Mouse (Mus musculus): Measurements from ENCODE around the gene Brox. TPM values are rescaled to one million over a fixed set of nuclear protein-coding genes. Genes with fewer than 3 reads are reported as not detected.
"Not testable (repeated sequence)": the region's sequence is repeated elsewhere in the genome, so short reads cannot be mapped to it uniquely, and the experiment has no call there.

The Brox gene
- total RNA-seq (2018; cell fraction: chromatin; rRNA removed): 100 to 1,000 TPM in 24 of 26 experiments, 10 to 100 TPM in 2; 74.1 to 249 (median 172) TPM
- total RNA-seq (2018; cell fraction: cytosol; rRNA removed): 100 to 1,000 TPM in 11 of 26 experiments, 10 to 100 TPM in 15; 86.1 to 111 (median 98.9) TPM
- 100 to 1,000 TPM in 20 of 26 experiments, 10 to 100 TPM in 6; 82.1 to 233 (median 130) TPM for total RNA-seq (2018; cell fraction: nucleus; rRNA removed)
- 76.6 to 106 TPM (median 92.2 TPM) in 3 replicates for polyA plus RNA-seq (2018)

DNA sequence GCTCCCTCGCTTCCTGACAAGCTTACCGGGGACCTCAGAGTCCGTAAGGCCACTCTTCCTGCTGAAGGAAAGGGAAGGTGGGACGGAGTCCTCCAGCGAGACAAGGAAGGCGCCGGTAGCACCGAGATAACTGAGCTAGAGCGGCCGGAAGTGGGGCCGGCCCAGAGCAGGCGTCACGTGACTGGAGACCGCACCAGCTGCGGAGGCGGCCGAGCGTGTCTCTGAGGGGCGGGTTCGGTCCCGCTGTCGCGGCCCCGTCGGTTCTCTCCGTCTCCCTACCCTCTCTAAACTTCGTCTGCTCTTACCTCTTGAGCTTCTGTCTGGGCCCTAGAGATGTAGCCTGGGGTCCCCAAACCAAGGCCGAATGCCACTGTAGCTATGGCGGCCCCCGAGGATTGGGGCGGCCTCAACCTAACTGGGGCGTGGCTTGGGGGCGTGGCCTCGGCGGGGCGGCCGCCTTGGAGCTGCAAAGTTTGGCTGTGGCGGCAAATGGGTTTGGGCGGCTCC lies at the start of gene Brox:
Brox (minus strand) TSS at position 393 of the 507 bp plus-strand sequence.
- WGBS (ENCODE audit: missing documents): 0% methylated on average over 28 of the region's 39 CpGs

DNA sequence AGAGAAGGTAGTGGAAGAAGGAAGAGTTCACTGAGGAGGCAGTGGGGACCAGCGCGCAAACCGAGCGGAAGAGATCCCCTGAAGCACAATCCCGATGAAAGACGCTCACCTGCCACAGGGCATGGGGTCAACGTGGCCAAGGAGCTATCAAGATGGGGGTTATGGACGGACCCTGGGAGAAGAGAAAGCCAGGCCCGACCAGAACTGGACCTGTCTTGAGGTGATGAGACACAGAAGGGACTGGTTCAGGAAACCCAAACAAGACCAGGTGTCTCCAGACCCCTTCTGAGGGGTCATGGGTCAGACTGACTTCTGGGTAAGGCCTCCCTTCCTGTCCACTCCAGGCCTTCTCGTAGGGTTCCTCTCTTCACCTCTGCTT lies 48.7 kb upstream of the Brox start:
- Histone ChIP-seq H3K79me2 (ENCODE audit: inconsistent target) (peaks cover 41% of the 10 kb centered on the region), H3K27ac (peak overlapping the region; percentile 60), H3K36me3 (ENCODE audit: inconsistent target) (peaks cover 21% of the 10 kb centered on the region), H3K4me3 (ENCODE audit: inconsistent target) (peak overlapping the region; percentile 92)
- 9% methylated on average over 10 of the region's 10 CpGs for WGBS (ENCODE audit: missing documents)

More for the DNA sequence above, at the start of gene Brox:
- Histone ChIP-seq H3K4me3 (ENCODE audit: inconsistent target) (peak within 1 kb of the TSS; percentile 52), H3K27ac (peak within 1 kb of the TSS; percentile 66), H3K36me3 (ENCODE audit: inconsistent target) (peaks cover 17% of the 10 kb centered on the region; the same call in 1 of the 2 replicates), H3K79me2 (ENCODE audit: inconsistent target) (peaks cover 79% of the 10 kb centered on the region)

DNA sequence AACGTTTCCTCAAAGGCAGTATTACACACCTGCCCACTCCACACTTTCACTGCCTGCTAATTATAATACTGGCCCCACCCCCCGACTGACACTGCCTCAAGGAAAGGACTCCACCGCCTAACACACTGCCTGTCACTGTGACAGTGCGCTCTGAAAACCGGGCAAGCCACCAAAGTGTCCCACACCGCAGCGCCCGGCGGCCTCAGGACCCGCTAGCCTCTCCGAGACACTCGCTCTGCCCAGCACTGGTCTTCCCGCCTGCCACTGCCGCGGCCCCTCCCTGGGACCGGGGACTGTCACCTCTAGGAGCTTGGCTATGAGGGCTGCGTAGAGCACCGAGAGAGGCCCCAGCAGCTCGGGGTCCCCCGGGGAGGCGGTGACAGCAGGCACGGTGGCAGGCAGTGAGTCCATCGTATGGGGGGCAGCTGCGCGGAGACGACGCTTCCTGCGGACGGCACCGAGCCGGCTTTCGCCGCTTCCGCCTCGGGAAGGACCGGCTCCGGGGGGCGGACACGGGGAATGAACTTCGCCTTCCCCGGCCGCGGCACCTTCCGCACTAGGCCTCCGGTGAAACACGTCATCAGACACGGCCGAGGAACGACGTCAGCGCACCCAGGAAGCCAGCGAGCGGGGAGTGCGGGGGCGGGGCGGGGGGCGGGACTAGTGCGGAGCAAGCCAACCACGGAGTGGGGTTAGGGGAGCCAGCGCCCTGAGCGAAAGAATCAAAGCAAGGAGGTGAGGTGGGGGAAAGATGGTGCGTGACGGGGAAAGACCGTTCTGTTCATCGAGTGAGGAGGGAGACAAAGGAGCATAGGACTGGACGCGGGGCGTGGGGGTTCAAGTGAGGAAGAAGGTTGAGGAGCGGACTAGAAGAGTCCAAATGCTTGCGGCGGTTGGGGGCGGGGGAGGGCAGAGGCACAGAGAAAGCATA lies 48.1 kb upstream of the Brox start:
- under 1% methylated on average over 72 of the region's 72 CpGs for WGBS (ENCODE audit: missing documents)
- H3K4me3 ChIP-seq (ENCODE audit: inconsistent target): peak overlapping the region; percentile 92
- peaks cover 19% of the 10 kb centered on the region for H3K36me3 ChIP-seq (ENCODE audit: inconsistent target)
- H3K79me2 ChIP-seq (ENCODE audit: inconsistent target): peaks cover 41% of the 10 kb centered on the region
- H3K27ac ChIP-seq: peak overlapping the region; percentile 60

DNA sequence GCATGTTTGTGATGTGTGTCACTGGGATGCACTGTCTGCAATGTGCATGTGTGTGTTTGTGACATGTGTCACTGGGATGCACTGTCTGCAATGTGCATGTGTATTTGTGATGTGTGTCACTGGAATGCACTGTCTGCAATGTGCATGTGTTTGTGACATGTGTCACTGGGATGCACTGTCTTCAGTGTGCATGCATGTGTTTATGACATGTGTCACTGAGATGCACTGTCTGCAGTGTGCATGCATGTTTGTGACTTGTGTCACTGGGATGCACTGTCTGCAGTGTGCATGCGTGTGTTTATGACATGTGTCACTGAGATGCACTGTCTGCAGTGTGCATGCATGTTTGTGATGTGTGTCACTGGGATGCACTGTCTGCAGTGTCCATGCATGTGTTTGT lies 45.8 kb upstream of the Brox start:
- Histone ChIP-seq H3K36me3 (ENCODE audit: inconsistent target) (peaks cover 35% of the 10 kb centered on the region), H3K79me2 (ENCODE audit: inconsistent target) (peaks cover 41% of the 10 kb centered on the region)
- WGBS (ENCODE audit: missing documents): 100% methylated on average over 1 of the region's 1 CpGs
- not testable (repeated sequence) for H3K4me3 ChIP-seq (ENCODE audit: inconsistent target); H3K27ac ChIP-seq

DNA sequence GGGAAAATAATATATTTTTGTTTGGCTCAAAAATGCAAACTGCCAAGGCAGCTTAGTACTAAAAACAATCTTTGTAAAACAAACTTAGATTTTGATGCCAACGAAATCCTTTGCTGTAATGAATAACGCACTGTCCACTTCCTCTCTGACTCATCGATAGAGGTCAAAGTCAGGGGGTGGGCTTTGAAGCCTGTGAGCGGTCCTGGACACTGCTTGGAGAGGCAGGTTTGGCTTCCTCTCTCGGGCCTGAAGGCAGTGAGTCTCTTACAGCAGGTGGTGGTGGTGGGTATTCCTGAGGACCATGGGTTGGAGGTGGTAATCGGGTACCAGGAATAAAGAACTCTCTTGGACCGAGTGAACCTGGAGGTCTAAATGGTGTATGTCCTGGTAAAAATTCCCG lies 30.1 kb upstream of the Brox start:
- WGBS (ENCODE audit: missing documents): 64% methylated on average over 8 of the region's 8 CpGs
- peaks cover 82% of the 10 kb centered on the region for H3K36me3 ChIP-seq (ENCODE audit: inconsistent target)
- H3K79me2 ChIP-seq (ENCODE audit: inconsistent target): no peaks in the 10 kb centered on the region
- H3K27ac ChIP-seq: no peak overlapping the region
- H3K4me3 ChIP-seq (ENCODE audit: inconsistent target): no peak overlapping the region

DNA sequence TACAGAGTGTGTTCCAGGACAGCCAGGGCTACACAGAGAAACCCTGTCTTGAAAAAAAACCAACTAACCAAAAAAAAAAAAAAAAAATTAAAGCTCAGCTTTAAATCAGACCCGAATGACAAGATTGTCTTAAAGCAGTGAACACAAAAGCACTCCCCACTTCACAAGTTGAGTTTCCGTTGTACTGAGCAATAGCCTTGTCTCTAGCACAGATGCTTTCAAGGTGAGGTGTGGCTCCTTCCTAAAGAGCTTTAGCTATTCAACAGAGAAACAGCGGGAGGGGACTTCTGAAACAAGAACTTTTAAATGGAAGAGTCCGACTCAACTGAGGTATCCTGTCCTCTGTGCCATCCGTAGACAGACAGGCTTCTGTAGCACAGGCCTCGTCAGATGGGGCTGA lies 27.4 kb upstream of the Brox start:
- WGBS (ENCODE audit: missing documents): 94% methylated on average over 6 of the region's 6 CpGs
- Histone ChIP-seq H3K79me2 (ENCODE audit: inconsistent target) (no peaks in the 10 kb centered on the region), H3K27ac (no peak overlapping the region), H3K36me3 (ENCODE audit: inconsistent target) (peaks cover 58% of the 10 kb centered on the region), H3K4me3 (ENCODE audit: inconsistent target) (no peak overlapping the region)

DNA sequence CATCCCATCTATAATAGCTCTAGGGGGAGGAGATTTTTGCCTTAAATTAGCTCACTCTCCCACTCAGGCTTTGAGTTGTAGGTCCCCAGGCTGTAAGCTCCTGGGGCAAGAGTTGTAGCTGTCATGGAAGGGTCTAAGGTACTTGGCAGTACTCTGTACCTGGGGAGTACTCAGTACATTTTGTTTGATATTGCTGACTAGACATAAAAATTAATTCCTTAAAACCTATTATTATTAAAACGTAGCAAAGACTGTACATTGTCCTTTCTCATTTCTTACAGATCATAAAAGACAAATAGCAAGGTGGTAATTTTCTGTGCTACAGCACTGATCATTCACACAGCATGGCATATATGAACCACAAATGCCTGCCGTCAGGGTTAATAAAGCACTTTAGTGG lies 26.9 kb upstream of the Brox start:
- 96% methylated on average over 2 of the region's 2 CpGs for WGBS (ENCODE audit: missing documents)
- Histone ChIP-seq H3K27ac (no peak overlapping the region), H3K79me2 (ENCODE audit: inconsistent target) (no peaks in the 10 kb centered on the region), H3K4me3 (ENCODE audit: inconsistent target) (no peak overlapping the region), H3K36me3 (ENCODE audit: inconsistent target) (peaks cover 53% of the 10 kb centered on the region)

DNA sequence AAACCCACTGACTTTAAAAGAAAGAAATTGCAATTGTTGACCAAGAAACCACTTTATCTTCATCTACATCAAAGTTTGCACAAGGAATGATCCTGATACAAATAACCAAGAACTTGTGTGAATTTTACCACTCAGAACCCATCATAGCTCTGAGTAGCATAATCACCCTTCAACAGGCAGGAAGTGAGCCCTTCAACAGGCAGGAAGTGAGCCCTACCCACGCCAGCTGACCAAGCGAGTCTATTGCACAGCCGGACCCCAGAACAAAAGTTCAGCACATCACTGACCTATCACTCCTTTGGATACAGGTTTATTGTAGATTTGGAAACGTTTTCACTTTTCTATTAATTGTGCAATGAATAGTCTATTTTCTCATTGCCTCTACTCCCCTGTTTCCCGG lies 25.4 kb upstream of the Brox start:
- H3K79me2 ChIP-seq (ENCODE audit: inconsistent target): not testable (repeated sequence)
- H3K36me3 ChIP-seq (ENCODE audit: inconsistent target): peaks cover 40% of the 10 kb centered on the region
- 57% methylated on average over 2 of the region's 5 CpGs for WGBS (ENCODE audit: missing documents)

DNA sequence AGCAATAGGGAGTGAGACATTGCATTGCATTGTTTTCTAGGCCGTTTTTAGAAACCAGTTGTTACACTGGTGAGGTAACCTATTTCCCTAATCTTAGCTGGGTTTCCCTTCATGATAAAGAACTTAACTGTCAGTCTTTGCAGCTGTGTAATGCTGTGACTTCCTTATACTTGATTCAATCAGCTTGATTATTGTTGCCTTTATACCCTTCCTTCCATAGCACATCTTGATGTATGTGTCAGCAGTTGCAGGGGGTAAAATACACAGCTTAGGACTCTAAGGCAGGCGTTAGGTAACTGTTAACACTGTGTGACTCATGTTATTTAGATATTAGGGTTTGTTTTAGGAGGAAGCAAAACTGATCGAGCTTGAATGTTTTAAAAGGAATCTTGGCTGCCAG lies 23.6 kb upstream of the Brox start:
- no peak overlapping the region for H3K4me3 ChIP-seq (ENCODE audit: inconsistent target)
- H3K36me3 ChIP-seq (ENCODE audit: inconsistent target): peaks cover 40% of the 10 kb centered on the region
- WGBS (ENCODE audit: missing documents): 3% methylated on average over 3 of the region's 3 CpGs
- peak overlapping the region; percentile 69 for H3K27ac ChIP-seq
- no peaks in the 10 kb centered on the region for H3K79me2 ChIP-seq (ENCODE audit: inconsistent target)

More for the DNA sequence above, 25.4 kb upstream of the Brox start:
- H3K4me3 ChIP-seq (ENCODE audit: inconsistent target); H3K27ac ChIP-seq: not testable (repeated sequence)

DNA sequence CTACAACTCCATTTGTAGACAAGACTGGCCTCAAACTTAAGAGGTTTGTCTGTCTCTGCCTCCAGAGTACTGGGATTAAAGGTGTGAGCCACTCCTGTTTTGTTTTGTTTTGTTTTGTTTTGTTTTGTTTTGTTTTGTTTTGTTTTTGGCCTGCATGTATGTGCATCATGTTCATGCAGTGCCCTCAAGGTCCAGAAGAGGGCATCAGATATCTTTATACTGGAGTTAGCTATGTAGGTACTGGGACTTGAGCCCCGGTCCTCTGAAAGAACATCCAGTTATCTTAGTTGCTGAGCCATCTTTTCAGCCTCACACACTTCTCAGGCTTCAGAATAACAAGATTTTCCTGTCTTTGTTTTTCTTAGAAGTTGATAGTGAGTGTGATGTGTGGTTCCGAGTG lies 18.7 kb upstream of the Brox start:
- Histone ChIP-seq H3K27ac (no peak overlapping the region), H3K4me3 (ENCODE audit: inconsistent target) (no peak overlapping the region), H3K36me3 (ENCODE audit: inconsistent target) (peaks cover 64% of the 10 kb centered on the region), H3K79me2 (ENCODE audit: inconsistent target) (peaks cover 8% of the 10 kb centered on the region; the same call in 1 of the 2 replicates)
- 83% methylated on average over 2 of the region's 2 CpGs for WGBS (ENCODE audit: missing documents)

DNA sequence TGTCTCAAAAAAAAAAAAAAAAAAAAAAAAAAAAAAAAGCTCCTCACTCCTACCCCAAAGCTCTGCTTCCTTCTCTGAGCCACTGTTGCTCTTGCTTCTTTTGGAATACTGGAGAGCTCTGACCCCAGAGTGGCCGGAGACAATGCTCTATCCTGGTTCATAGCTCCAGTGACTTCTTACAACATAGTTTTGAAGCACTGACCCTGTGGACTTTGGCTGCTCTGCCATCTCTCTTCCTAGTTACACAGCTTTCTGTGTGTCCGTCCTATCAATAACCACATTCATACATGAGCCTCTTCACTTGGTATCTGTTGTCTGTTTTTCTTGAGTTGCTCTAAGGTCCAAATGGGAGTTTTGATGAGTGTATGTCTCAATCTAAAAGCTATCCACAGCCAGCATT lies 15.0 kb upstream of the Brox start:
- H3K79me2 ChIP-seq (ENCODE audit: inconsistent target): peaks cover 25% of the 10 kb centered on the region; the same call in 1 of the 2 replicates
- no peak overlapping the region for H3K4me3 ChIP-seq (ENCODE audit: inconsistent target)
- 100% methylated on average over 1 of the region's 2 CpGs for WGBS (ENCODE audit: missing documents)
- peaks cover 81% of the 10 kb centered on the region for H3K36me3 ChIP-seq (ENCODE audit: inconsistent target)
- H3K27ac ChIP-seq: no peak overlapping the region

DNA sequence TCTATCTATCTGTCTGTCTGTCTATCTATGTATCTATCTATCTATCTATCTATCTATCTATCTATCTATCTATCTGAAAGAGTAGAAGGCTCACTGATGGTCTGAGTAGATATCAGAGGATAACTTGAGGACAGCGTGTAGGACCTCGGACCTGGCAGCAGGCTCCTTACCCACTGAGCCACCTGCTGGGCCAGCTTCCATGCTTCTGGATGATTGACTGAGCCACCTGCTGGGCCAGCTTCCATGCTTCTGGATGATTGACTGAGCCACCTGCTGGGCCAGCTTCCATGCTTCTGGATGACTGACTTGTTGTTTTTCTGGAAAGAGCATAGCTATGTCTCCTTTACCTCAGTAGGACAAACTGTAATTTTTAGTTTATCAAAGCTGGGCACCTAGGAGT lies 12.5 kb upstream of the Brox start:
- H3K4me3 ChIP-seq (ENCODE audit: inconsistent target); H3K27ac ChIP-seq: not testable (repeated sequence)
- 89% methylated on average over 2 of the region's 2 CpGs for WGBS (ENCODE audit: missing documents)
- Histone ChIP-seq H3K36me3 (ENCODE audit: inconsistent target) (peaks cover 79% of the 10 kb centered on the region), H3K79me2 (ENCODE audit: inconsistent target) (peaks cover 39% of the 10 kb centered on the region)

DNA sequence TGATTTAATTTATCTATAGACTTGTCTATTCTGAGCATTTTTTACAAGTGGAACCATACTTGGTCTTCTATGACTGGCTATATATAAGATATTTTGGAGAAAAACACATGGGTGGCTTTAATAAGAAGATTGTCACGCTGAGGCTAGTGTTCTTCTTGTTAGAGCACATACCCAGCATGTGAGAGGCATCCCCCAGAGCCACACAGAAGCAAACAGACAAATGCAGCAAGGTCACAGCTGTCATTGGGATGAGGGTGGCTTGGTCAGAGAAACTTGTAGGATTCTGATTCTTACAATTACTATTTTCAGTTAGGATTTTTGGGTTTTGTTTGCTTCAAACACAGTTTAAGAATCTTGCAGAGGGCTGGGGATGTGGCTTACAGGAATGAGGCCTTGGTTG lies 11.4 kb upstream of the Brox start:
- H3K79me2 ChIP-seq (ENCODE audit: inconsistent target): peaks cover 50% of the 10 kb centered on the region
- peaks cover 72% of the 10 kb centered on the region for H3K36me3 ChIP-seq (ENCODE audit: inconsistent target)
- 95% methylated on average over 1 of the region's 1 CpGs for WGBS (ENCODE audit: missing documents)
- no peak overlapping the region for H3K4me3 ChIP-seq (ENCODE audit: inconsistent target)
- H3K27ac ChIP-seq: no peak overlapping the region

DNA sequence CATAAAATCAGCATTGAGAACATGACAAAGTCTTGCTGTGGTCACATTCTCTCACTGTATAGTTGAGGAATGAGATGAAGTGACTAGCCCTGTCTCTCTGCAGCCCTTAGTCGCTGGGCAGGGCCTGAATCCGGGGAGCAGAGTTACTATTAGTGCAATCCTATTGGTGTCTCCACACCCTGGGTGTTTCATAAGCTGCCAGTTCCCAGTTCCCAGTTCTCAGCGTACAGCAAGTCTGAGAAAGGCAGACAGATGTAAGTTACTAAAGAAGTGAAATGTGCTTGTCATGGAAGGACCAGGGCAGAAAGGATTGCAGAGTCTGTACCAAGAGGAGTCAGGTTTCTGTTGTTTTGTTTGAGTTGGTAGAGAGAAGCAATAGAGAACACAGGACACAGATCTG lies 10.5 kb upstream of the Brox start:
- peaks cover 62% of the 10 kb centered on the region; the same call in 1 of the 2 replicates for H3K36me3 ChIP-seq (ENCODE audit: inconsistent target)
- H3K4me3 ChIP-seq (ENCODE audit: inconsistent target): no peak overlapping the region
- no peak overlapping the region for H3K27ac ChIP-seq
- peaks cover 60% of the 10 kb centered on the region for H3K79me2 ChIP-seq (ENCODE audit: inconsistent target)
- 64% methylated on average over 3 of the region's 3 CpGs for WGBS (ENCODE audit: missing documents)

DNA sequence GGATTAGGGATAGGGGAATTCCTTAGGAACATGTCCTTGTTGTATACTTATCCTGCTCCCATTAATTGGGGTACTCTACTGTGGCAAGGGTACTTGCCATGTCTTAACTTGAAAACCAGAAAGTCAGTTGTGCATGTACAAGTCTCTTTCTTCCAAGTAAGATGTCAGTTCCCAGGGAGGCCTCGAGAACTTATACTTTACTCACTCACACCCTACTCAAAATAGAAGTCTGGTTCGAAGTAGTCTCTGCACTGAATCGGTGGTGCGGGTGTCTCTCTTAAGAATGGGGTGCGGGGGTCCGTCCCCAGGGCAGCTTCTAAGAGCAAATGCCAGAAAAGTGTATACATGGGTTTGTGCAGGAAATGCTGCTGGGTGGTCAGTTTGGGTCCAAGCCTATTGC lies 2.1 kb upstream of the Brox start:
- no peak overlapping the region for H3K27ac ChIP-seq
- no peaks in the 10 kb centered on the region for H3K36me3 ChIP-seq (ENCODE audit: inconsistent target)
- H3K4me3 ChIP-seq (ENCODE audit: inconsistent target): no peak overlapping the region
- peaks cover 79% of the 10 kb centered on the region for H3K79me2 ChIP-seq (ENCODE audit: inconsistent target)
- 84% methylated on average over 6 of the region's 6 CpGs for WGBS (ENCODE audit: missing documents)
